Mouse (Mus musculus): ENCODE data around the gene Mgat4d. TPM values are rescaled to one million over a fixed set of nuclear protein-coding genes. Genes with fewer than 3 reads are reported as not detected.
"Not testable (repeated sequence)": the region's sequence is repeated elsewhere in the genome, so short reads cannot be mapped to it uniquely, and the experiment has no call there.

Mgat4d gene
- total RNA-seq, 2 experiments from 2014 or later = not detected

GRCm38 (mm10) chr8:83392521-83392920 is 44.2 kb downstream of the Mgat4d start:
- no peak for DNase-seq

DNA sequence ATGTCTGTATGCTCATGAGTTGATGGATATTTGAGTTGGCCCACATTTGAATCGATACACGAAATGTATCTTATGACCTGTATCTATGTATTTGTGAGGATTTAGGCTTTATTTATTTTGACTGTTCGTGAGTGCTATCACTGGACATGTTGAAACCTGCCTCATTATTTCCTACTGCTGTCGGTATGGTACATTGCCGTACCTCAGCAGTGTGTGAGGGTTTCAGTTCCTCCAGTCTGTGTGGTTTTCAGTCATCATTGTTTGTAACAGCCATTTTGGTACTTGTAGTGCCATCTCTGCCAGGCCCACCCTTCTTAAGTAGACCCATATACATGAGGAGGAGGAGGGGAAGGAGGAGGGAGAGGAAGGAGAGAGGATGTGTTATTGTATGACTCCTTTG is 46.1 kb downstream of the Mgat4d start:
- no peak for DNase-seq

DNA sequence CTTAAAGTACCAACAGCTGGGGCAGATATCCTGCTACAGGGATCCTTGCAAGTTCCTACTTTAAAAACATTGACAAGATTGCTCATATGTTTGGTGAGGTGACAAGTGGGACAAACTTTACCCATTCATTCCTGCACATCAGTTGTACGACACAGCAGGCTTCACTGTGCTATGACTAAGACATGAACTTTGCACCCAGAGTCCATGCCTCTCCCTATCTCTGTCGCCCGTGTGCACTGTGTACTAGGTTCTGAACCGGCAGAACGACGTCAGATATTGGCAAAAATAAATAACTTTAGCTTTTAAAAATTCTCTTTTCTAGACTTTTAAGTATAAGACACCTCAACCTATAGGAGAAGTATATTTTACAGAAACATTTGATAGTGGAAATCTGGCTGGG is 48.4 kb downstream of the Mgat4d start:
- DNase-seq = no peak

GRCm38 (mm10) chr8:83397726-83398125 is 49.5 kb downstream of the Mgat4d start:
- DNase-seq = no peak

GRCm38 (mm10) chr8:83405548-83405947 is 57.3 kb downstream of the Mgat4d start:
- no peak for DNase-seq

- DNase-seq = no peak
Observed at GRCm38 (mm10) chr8:83406836-83407235, 58.6 kb downstream of the Mgat4d start.

- DNase-seq = no peak
Observed at GRCm38 (mm10) chr8:83408496-83408895, 60.2 kb downstream of the Mgat4d start.

GRCm38 (mm10) chr8:83416878-83417277 is 68.6 kb downstream of the Mgat4d start:
- DNase-seq = no peak

GRCm38 (mm10) chr8:83417970-83418369 is 69.7 kb downstream of the Mgat4d start:
- DNase-seq = no peak

- DNase-seq = no peak
Observed at GRCm38 (mm10) chr8:83418805-83419516, 70.7 kb downstream of the Mgat4d start.

DNA sequence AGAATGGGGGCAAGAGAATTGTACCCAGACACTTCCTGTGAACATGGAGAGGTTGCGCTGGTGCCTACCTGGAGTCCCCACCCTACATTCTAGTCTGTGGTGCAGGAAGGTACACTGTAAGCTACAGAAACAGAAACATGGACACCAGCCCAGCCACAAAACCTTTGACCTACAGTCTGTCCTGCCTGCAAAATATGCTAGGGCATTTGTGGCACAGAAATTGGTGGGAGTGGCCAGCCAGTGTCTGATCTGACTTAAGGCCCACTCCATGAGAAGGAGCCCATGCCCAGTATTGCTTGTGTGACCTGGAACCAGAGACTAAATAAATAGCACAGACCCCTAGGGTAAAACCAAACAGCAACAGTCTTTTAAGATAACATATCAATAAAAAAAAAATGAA is 73.1 kb downstream of the Mgat4d start:
- DNase-seq = no peak

DNA sequence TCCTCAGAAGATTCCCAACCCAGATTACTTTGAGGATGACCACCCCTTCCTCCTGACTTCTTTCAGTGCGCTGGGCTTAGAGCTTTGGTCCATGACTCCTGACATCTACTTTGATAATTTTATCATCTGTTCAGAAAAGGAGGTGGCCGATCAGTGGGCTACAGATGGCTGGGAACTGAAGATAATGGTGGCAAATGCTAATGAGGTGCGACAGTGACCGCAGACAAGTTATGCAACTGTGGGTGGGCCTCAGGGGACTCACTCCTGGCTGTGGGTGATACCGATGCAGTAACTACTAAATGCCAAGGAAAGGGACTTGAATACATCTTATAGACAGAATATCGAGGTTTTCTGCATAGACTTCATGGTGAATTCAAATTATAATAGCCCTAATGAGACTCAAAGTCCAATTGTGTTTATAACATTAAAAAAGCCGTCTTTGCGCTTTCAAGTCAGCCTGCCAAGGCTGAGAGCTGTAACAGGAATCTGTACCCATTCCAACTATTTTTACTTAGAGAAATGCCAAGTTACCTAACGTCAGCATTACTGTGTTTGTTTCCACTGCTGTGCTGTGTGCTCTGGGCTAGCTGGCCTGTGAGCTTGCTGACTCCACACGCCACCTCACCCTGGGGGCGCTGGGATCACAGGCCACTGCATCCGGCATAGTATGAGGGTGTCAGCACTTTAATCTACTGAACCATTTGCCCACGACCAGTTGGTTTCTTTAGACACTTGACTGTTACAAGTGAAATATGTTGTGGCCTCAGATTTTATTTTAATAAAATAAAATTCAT is 75.0 kb downstream of the Mgat4d start:
- DNase-seq = no peak

DNA sequence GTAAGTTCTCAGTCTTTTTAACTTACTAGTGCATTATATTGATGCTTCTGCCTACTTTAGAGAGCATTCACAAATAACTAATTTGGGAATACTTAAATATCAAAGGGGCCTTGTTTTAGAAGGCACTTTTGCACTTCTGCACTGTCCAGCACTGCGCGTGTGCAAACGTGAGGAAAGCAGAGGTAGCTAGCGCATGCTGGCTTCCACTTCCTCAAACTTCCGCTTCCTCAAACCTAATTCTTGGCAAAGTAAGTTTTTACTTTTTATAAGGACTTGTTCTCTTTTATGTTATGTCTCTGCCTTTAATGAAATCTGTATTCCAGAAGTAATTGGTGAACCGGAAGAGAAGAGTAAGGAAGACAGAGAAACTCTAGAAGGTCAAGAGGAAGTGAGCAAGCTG is 76.9 kb downstream of the Mgat4d start:
- DNase-seq = no peak

- DNase-seq = no peak
Observed at GRCm38 (mm10) chr8:83426104-83426759, 78.0 kb downstream of the Mgat4d start.

GRCm38 (mm10) chr8:83426949-83427348 is 78.7 kb downstream of the Mgat4d start:
- DNase-seq = no peak

GRCm38 (mm10) chr8:83428621-83429020 is 80.3 kb downstream of the Mgat4d start:
- not testable (repeated sequence) for DNase-seq

DNA sequence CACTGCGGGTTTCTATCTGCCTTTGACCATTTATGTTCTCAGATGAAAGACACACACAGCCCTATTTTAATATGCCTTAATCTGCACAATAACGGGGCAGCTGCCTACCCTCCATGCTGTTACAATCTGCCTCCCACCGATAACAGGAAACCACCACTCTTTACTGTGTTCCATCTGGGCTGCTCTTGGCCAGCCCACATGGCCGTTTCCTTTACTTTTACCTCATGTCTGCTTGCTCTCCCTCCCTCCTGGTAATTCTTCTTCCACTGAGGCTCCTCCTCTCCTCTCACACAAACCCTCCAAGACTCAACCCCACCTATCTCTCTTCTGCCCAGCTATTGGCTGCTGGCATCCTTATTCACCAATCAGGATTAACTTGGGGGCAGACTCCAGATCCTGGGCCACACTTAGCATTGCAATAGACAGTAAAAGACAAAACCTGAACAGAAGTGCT is 80.8 kb downstream of the Mgat4d start:
- DNase-seq = no peak

Other genes starting within 250 kb of the Mgat4d start
- under 1 TPM; 0.87 to 0.96 TPM for gene Tbc1d9, start 183.1 kb upstream of the Mgat4d start, total RNA-seq (2021)
- gene Gm10645, start 182.3 kb upstream of the Mgat4d start, total RNA-seq (2021) = not detected
- gene Ucp1, start 58.1 kb upstream of the Mgat4d start, total RNA-seq (2021) = not detected
- 1 to 10 TPM; 5.9 to 8.0 TPM for gene Elmod2, start 16.0 kb upstream of the Mgat4d start, total RNA-seq (2021)
- not detected for gene Clgn, start 41.4 kb downstream of the Mgat4d start, total RNA-seq (2021)
- gene Scoc, start 109.9 kb downstream of the Mgat4d start, total RNA-seq (2021) = 10 to 100 TPM; 40.0 to 43.9 TPM
- gene Olfr370, start 187.3 kb downstream of the Mgat4d start, total RNA-seq (2021) = not detected
- gene Ndufb7, start 218.2 kb downstream of the Mgat4d start, total RNA-seq (2021) = 100 to 1,000 TPM; 349 to 360 TPM